Mouse (Mus musculus) cortical plate, adult 2 months (tissue): Measurements from ENCODE around the gene Zfyve19.

Experiments used
- CTCF ChIP-seq: fragments of 200-500 bp; IDR thresholded peaks from 2 replicates; pipeline ENCODE4 v1.5.1; 2011; ENCODE audit warnings: mild to moderate bottlenecking, control low read depth, low read length; ENCODE audit not compliant: insufficient read depth; ENCODE audit errors: extremely low read depth
- POLR2A ChIP-seq: fragments of 200-500 bp; IDR thresholded peaks from 2 replicates; pipeline ENCODE4 v1.6.1; 2011; ENCODE audit warnings: mild to moderate bottlenecking, low read length, control low read depth; ENCODE audit not compliant: insufficient read depth; ENCODE audit errors: extremely low read depth

- no peak for TF ChIP-seq CTCF
- no peak for TF ChIP-seq POLR2A
Measured at GRCm38 (mm10) chr2:119203871-119204460, 4.5 kb upstream of the Zfyve19 start.
